Mouse (Mus musculus) liver, adult 2 months (tissue): ENCODE measurements around the gene Selenok.

Experiments
- CTCF ChIP-seq: fragments of 200-500 bp; IDR thresholded peaks from 2 replicates; pipeline ENCODE4 v1.5.1; 2011; ENCODE audit warnings: low read depth, low read length, control low read depth
- POLR2A ChIP-seq: fragments of 200-500 bp; IDR thresholded peaks from 2 replicates; pipeline ENCODE4 v1.6.1; 2011; ENCODE audit warnings: low read length, control low read depth; ENCODE audit not compliant: insufficient read depth; ENCODE audit errors: extremely low read depth

- TF ChIP-seq CTCF (no peak), POLR2A (no peak)
Measured at GRCm38 (mm10) chr14:29999475-29999811, 31.3 kb downstream of the Selenok start.
